Mouse (Mus musculus) erythroblast, embryonic 14.5 days (primary cell): ENCODE data around the gene Slc4a1.

Experiments
- GATA1 ChIP-seq: IDR thresholded peaks from 2 replicates; pipeline ENCODE4 v1.6.1; 2012; ENCODE audit warnings: low read length, inconsistent platforms, mixed read lengths
- TAL1 ChIP-seq: IDR thresholded peaks from 3 replicates; pipeline ENCODE4 v1.6.1; 2012; ENCODE audit warnings: low read length, inconsistent platforms, mixed read lengths

DNA sequence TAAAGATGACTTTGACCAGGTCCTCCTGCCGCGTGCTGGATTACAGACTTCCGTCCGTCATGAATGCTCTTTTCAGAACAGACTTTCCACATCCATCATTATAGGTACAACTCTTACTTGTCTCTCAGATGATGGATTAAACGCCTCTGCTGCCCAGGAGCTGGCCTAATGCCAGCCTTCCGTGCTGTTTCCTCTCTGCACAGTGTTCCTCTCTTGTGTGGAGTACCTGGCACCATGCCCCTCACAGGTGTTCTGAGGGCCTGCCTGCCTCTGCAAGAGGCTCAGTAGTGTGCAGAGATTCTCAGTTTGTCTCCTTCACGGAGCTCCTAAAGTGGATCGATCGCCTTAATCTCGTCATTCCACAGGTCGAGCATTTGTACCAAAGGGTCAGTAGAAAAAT is 26.8 kb downstream of the Slc4a1 start:
- TF ChIP-seq GATA1 (no peak), TAL1 (no peak)
